Mouse (Mus musculus): Measurements from ENCODE around the gene Aak1. TPM values are rescaled to one million over a fixed set of nuclear protein-coding genes. Genes with fewer than 3 reads are reported as not detected.

Aak1 gene
- polyA plus RNA-seq, 1 experiment from 2014 or later, result 49.8 TPM

GRCm38 (mm10) chr6:86850588-86850987 is 1.3 kb downstream of the Aak1 start:
- H3K4me1 ChIP-seq (replicated peaks; ENCODE audit: control insufficient read depth, insufficient read depth, low read length), result peaks cover 43% of the 10 kb centered on the region
- H3K27ac ChIP-seq, result peak overlapping the region; percentile 98
- peak overlapping the region; percentile 90 for H3K4me3 ChIP-seq (replicated peaks; ENCODE audit: low read length)
- no peaks in the 10 kb centered on the region for H3K9me3 ChIP-seq (ENCODE audit: control insufficient read depth, low read length)
- 23% methylated on average over 4 of the region's 4 CpGs for WGBS
- peak overlapping the region; percentile 88 for H3K9ac ChIP-seq
- peak overlapping the region; percentile 94 for H3K4me2 ChIP-seq (replicated peaks)
- ATAC-seq (ENCODE audit: low FRiP score) (no peak), DNase-seq (ENCODE audit: low spot score) (no peak)
- no peaks in the 10 kb centered on the region for H3K27me3 ChIP-seq (ENCODE audit: control insufficient read depth, insufficient read depth, low read length)
- H3K36me3 ChIP-seq (replicated peaks; ENCODE audit: control insufficient read depth, insufficient read depth), result no peaks in the 10 kb centered on the region

- H3K4me1 ChIP-seq (replicated peaks; ENCODE audit: control insufficient read depth, insufficient read depth, low read length), result peaks cover 43% of the 10 kb centered on the region
- ATAC-seq (ENCODE audit: low FRiP score), result no peak
- WGBS, result 26% methylated on average over 1 of the region's 1 CpGs
Measured at GRCm38 (mm10) chr6:86851561-86851960, 2.2 kb downstream of the Aak1 start.

GRCm38 (mm10) chr6:86853928-86854327 is 4.6 kb downstream of the Aak1 start:
- Histone ChIP-seq H3K27ac (no peak overlapping the region), H3K4me1 (replicated peaks; ENCODE audit: control insufficient read depth, insufficient read depth, low read length) (peaks cover 35% of the 10 kb centered on the region)

More at GRCm38 (mm10) chr6:86851561-86851960, 2.2 kb downstream of the Aak1 start:
- Histone ChIP-seq H3K4me2 (replicated peaks) (peak overlapping the region; percentile 94), H3K4me3 (replicated peaks; ENCODE audit: low read length) (peak overlapping the region; percentile 90), H3K9ac (peak overlapping the region; percentile 88), H3K36me3 (replicated peaks; ENCODE audit: control insufficient read depth, insufficient read depth) (no peaks in the 10 kb centered on the region), H3K9me3 (ENCODE audit: control insufficient read depth, low read length) (no peaks in the 10 kb centered on the region), H3K27ac (no peak overlapping the region), H3K27me3 (ENCODE audit: control insufficient read depth, insufficient read depth, low read length) (no peaks in the 10 kb centered on the region)
- no peak for DNase-seq (ENCODE audit: low spot score)

GRCm38 (mm10) chr6:86854941-86855340 is 5.6 kb downstream of the Aak1 start:
- no peak for DNase-seq (ENCODE audit: low spot score)
- H3K4me1 ChIP-seq (replicated peaks; ENCODE audit: control insufficient read depth, insufficient read depth, low read length), result peaks cover 35% of the 10 kb centered on the region
- H3K4me2 ChIP-seq (replicated peaks), result no peak overlapping the region
- H3K9me3 ChIP-seq (ENCODE audit: control insufficient read depth, low read length), result no peaks in the 10 kb centered on the region
- H3K27ac ChIP-seq, result no peak overlapping the region
- no peaks in the 10 kb centered on the region for H3K27me3 ChIP-seq (ENCODE audit: control insufficient read depth, insufficient read depth, low read length)
- no peak for ATAC-seq (ENCODE audit: low FRiP score)
- H3K4me3 ChIP-seq (replicated peaks; ENCODE audit: low read length), result no peak overlapping the region
- H3K36me3 ChIP-seq (replicated peaks; ENCODE audit: control insufficient read depth, insufficient read depth), result peaks cover 9% of the 10 kb centered on the region
- WGBS, result 87% methylated on average over 4 of the region's 4 CpGs
- no peak overlapping the region for H3K9ac ChIP-seq

More at GRCm38 (mm10) chr6:86853928-86854327, 4.6 kb downstream of the Aak1 start:
- 92% methylated on average over 3 of the region's 3 CpGs for WGBS
- Histone ChIP-seq H3K4me2 (replicated peaks) (no peak overlapping the region), H3K9me3 (ENCODE audit: control insufficient read depth, low read length) (no peaks in the 10 kb centered on the region), H3K9ac (no peak overlapping the region), H3K4me3 (replicated peaks; ENCODE audit: low read length) (no peak overlapping the region), H3K36me3 (replicated peaks; ENCODE audit: control insufficient read depth, insufficient read depth) (peaks cover 2% of the 10 kb centered on the region), H3K27me3 (ENCODE audit: control insufficient read depth, insufficient read depth, low read length) (no peaks in the 10 kb centered on the region)
- no peak for DNase-seq (ENCODE audit: low spot score)
- no peak for ATAC-seq (ENCODE audit: low FRiP score)

- Histone ChIP-seq H3K9me3 (ENCODE audit: control insufficient read depth, low read length) (no peaks in the 10 kb centered on the region), H3K27ac (no peak overlapping the region), H3K36me3 (replicated peaks; ENCODE audit: control insufficient read depth, insufficient read depth) (peaks cover 9% of the 10 kb centered on the region), H3K4me1 (replicated peaks; ENCODE audit: control insufficient read depth, insufficient read depth, low read length) (peaks cover 11% of the 10 kb centered on the region; the same call in 1 of the 2 replicates), H3K9ac (no peak overlapping the region), H3K4me2 (replicated peaks) (no peak overlapping the region), H3K4me3 (replicated peaks; ENCODE audit: low read length) (no peak overlapping the region), H3K27me3 (ENCODE audit: control insufficient read depth, insufficient read depth, low read length) (no peaks in the 10 kb centered on the region)
- ATAC-seq (ENCODE audit: low FRiP score) (no peak), DNase-seq (ENCODE audit: low spot score) (no peak)
- WGBS, result 89% methylated on average over 3 of the region's 3 CpGs
Measured at GRCm38 (mm10) chr6:86858606-86859005, 9.3 kb downstream of the Aak1 start.

GRCm38 (mm10) chr6:86860732-86861463 is 11.6 kb downstream of the Aak1 start:
- H3K4me2 ChIP-seq (replicated peaks), result no peak overlapping the region
- ATAC-seq (ENCODE audit: low FRiP score), result no peak
- H3K9me3 ChIP-seq (ENCODE audit: control insufficient read depth, low read length), result no peaks in the 10 kb centered on the region
- H3K9ac ChIP-seq, result no peak overlapping the region
- no peaks in the 10 kb centered on the region for H3K4me1 ChIP-seq (replicated peaks; ENCODE audit: control insufficient read depth, insufficient read depth, low read length)
- DNase-seq (ENCODE audit: low spot score), result no peak
- H3K4me3 ChIP-seq (replicated peaks; ENCODE audit: low read length), result no peak overlapping the region
- peaks cover 9% of the 10 kb centered on the region for H3K36me3 ChIP-seq (replicated peaks; ENCODE audit: control insufficient read depth, insufficient read depth)
- no peak overlapping the region for H3K27ac ChIP-seq
- WGBS, result 84% methylated on average over 9 of the region's 9 CpGs
- H3K27me3 ChIP-seq (ENCODE audit: control insufficient read depth, insufficient read depth, low read length), result no peaks in the 10 kb centered on the region

GRCm38 (mm10) chr6:86864358-86864757 is 15.0 kb downstream of the Aak1 start:
- ATAC-seq (ENCODE audit: low FRiP score), result no peak

GRCm38 (mm10) chr6:86870335-86870734 is 21.0 kb downstream of the Aak1 start:
- H3K9ac ChIP-seq, result no peak overlapping the region
- H3K9me3 ChIP-seq (ENCODE audit: control insufficient read depth, low read length), result no peaks in the 10 kb centered on the region
- H3K4me3 ChIP-seq (replicated peaks; ENCODE audit: low read length), result no peak overlapping the region
- H3K27me3 ChIP-seq (ENCODE audit: control insufficient read depth, insufficient read depth, low read length), result no peaks in the 10 kb centered on the region
- no peaks in the 10 kb centered on the region for H3K4me1 ChIP-seq (replicated peaks; ENCODE audit: control insufficient read depth, insufficient read depth, low read length)
- 87% methylated on average over 9 of the region's 9 CpGs for WGBS
- ATAC-seq (ENCODE audit: low FRiP score) (no peak), DNase-seq (ENCODE audit: low spot score) (no peak)
- H3K36me3 ChIP-seq (replicated peaks; ENCODE audit: control insufficient read depth, insufficient read depth), result no peaks in the 10 kb centered on the region
- no peak overlapping the region for H3K4me2 ChIP-seq (replicated peaks)
- no peak overlapping the region for H3K27ac ChIP-seq

More at GRCm38 (mm10) chr6:86864358-86864757, 15.0 kb downstream of the Aak1 start:
- Histone ChIP-seq H3K27me3 (ENCODE audit: control insufficient read depth, insufficient read depth, low read length) (no peaks in the 10 kb centered on the region), H3K36me3 (replicated peaks; ENCODE audit: control insufficient read depth, insufficient read depth) (peaks cover 3% of the 10 kb centered on the region; the same call in 1 of the 2 replicates), H3K27ac (no peak overlapping the region), H3K9ac (no peak overlapping the region), H3K4me3 (replicated peaks; ENCODE audit: low read length) (no peak overlapping the region), H3K9me3 (ENCODE audit: control insufficient read depth, low read length) (no peaks in the 10 kb centered on the region), H3K4me2 (replicated peaks) (no peak overlapping the region), H3K4me1 (replicated peaks; ENCODE audit: control insufficient read depth, insufficient read depth, low read length) (no peaks in the 10 kb centered on the region)
- no peak for DNase-seq (ENCODE audit: low spot score)
- WGBS, result 92% methylated on average over 3 of the region's 3 CpGs

GRCm38 (mm10) chr6:86871783-86872182 is 22.5 kb downstream of the Aak1 start:
- 98% methylated on average over 10 of the region's 10 CpGs for WGBS
- no peak overlapping the region for H3K4me2 ChIP-seq (replicated peaks)
- no peaks in the 10 kb centered on the region for H3K36me3 ChIP-seq (replicated peaks; ENCODE audit: control insufficient read depth, insufficient read depth)
- H3K4me3 ChIP-seq (replicated peaks; ENCODE audit: low read length), result no peak overlapping the region
- no peaks in the 10 kb centered on the region for H3K9me3 ChIP-seq (ENCODE audit: control insufficient read depth, low read length)
- ATAC-seq (ENCODE audit: low FRiP score), result no peak
- no peak overlapping the region for H3K27ac ChIP-seq
- no peaks in the 10 kb centered on the region for H3K4me1 ChIP-seq (replicated peaks; ENCODE audit: control insufficient read depth, insufficient read depth, low read length)
- H3K27me3 ChIP-seq (ENCODE audit: control insufficient read depth, insufficient read depth, low read length), result no peaks in the 10 kb centered on the region
- H3K9ac ChIP-seq, result no peak overlapping the region
- DNase-seq (ENCODE audit: low spot score), result no peak
